Mouse (Mus musculus): ENCODE measurements at regions not wholly inside any gene's neighbourhood (a gene's known extent, or its start where the extent isn't known, plus 50 kb on each side); places are given as distances from the start of the nearest gene placed in this dataset.

DNA sequence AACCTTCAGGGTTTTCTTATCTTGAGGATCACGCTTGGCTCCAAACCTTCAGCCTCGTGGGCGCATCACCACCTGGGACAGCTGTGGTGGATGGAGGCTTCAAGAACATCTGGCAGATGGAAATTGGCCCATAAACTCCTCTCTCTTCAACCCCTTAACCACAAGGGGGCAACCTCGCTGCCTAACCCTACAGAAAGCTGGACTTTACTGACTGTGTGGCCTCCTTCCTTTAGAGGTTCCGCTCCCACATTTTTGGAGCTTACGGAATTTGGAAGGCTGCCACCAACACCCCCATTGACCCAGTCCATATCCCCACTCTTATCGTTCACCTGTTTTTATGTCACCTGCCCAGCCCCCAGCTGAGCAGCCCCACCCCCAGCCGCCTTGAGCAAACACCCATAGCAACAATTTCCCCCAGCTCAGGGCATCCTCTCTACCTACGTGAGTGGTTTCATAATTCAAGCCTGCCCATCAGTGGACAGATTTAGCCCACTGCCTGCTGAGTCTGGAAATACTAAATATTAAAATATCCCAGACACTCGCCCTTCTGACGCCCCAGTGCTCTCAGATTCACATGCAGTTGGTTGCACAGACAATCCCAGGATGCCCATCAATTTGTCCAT is 167.0 kb upstream of the Slc22a22 start:
- peak; percentile 14 for DNase-seq (ENCODE audit: low read depth, low spot score)
- 40% methylated on average over 11 of the region's 11 CpGs for WGBS

GRCm38 (mm10) chr15:57639115-57639514 is 161.7 kb upstream of the Slc22a22 start:
- WGBS = 71% methylated on average over 7 of the region's 7 CpGs
- no peak for DNase-seq (ENCODE audit: low read depth, low spot score)

GRCm38 (mm10) chr15:57633067-57633466 is 155.6 kb upstream of the Slc22a22 start:
- 74% methylated on average over 3 of the region's 3 CpGs for WGBS

GRCm38 (mm10) chr15:57632537-57632936 is 155.1 kb upstream of the Slc22a22 start:
- DNase-seq (ENCODE audit: low read depth, low spot score) = no peak
- 86% methylated on average over 8 of the region's 8 CpGs for WGBS

More at GRCm38 (mm10) chr15:57633067-57633466, 155.6 kb upstream of the Slc22a22 start:
- no peak for DNase-seq (ENCODE audit: low read depth, low spot score)

DNA sequence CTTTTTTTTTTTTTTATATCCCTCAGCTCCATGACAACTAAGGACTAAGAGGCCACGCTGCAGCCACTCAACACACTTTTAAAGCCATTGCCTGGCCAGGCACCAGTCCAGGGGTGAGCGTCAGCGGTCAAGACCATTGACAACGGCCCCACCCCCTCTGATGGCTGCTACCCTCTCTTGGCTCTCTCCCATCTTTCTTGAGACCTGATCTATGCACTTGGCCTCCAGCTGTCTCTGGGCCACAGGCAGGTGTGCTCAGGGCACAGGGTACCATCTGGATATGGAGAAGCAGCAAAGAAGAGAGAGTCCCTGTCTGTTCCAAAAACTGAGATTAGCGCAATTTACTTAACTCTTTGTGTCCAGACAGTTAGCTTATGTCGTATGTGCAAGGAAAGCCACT is 141.0 kb upstream of the Slc22a22 start:
- DNase-seq (ENCODE audit: low read depth, low spot score) = no peak
- WGBS = 77% methylated on average over 6 of the region's 6 CpGs

- no peak for DNase-seq (ENCODE audit: low read depth, low spot score)
- 38% methylated on average over 11 of the region's 11 CpGs for WGBS
These were observed 139.5 kb upstream of the Slc22a22 start for GRCm38 (mm10) chr15:57616880-57617391.

- 95% methylated on average over 2 of the region's 2 CpGs for WGBS
- no peak for DNase-seq (ENCODE audit: low read depth, low spot score)
These were observed 132.6 kb upstream of the Slc22a22 start for GRCm38 (mm10) chr15:57610006-57610405.

DNA sequence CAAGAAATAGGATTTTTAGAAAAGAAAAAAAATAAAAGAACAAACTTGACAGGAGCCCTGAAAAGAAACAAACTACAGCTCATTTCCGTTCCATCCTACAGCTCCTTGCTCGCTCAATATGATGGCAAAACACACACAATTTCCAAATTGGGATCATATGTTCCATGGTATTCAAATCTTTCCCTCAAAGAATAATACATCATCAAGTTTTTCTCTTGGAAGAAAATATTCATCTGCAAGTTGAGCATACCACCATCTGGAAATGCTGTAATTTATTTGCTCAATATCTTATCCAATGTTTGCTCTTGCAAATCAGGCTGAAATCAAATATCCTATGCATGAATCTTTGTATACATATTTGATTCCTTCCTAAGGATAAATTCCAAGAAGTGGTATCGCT is 131.1 kb upstream of the Slc22a22 start:
- DNase-seq (ENCODE audit: low read depth, low spot score) = no peak
- WGBS = 87% methylated on average over 3 of the region's 3 CpGs

- whole genome bisulfite sequencing = 14% methylated on average over 6 of the region's 6 CpGs
- DNase-seq (ENCODE audit: low read depth, low spot score) = peak; percentile 8
These were observed 123.1 kb upstream of the Slc22a22 start for GRCm38 (mm10) chr15:57600562-57600961.

- DNase-seq (ENCODE audit: low read depth, low spot score) = no peak
- WGBS = 71% methylated on average over 4 of the region's 4 CpGs
These were observed 116.0 kb upstream of the Slc22a22 start for GRCm38 (mm10) chr15:57593326-57594004.

GRCm38 (mm10) chr15:57590597-57591219 is 113.3 kb upstream of the Slc22a22 start:
- WGBS = 55% methylated on average over 7 of the region's 7 CpGs

DNA sequence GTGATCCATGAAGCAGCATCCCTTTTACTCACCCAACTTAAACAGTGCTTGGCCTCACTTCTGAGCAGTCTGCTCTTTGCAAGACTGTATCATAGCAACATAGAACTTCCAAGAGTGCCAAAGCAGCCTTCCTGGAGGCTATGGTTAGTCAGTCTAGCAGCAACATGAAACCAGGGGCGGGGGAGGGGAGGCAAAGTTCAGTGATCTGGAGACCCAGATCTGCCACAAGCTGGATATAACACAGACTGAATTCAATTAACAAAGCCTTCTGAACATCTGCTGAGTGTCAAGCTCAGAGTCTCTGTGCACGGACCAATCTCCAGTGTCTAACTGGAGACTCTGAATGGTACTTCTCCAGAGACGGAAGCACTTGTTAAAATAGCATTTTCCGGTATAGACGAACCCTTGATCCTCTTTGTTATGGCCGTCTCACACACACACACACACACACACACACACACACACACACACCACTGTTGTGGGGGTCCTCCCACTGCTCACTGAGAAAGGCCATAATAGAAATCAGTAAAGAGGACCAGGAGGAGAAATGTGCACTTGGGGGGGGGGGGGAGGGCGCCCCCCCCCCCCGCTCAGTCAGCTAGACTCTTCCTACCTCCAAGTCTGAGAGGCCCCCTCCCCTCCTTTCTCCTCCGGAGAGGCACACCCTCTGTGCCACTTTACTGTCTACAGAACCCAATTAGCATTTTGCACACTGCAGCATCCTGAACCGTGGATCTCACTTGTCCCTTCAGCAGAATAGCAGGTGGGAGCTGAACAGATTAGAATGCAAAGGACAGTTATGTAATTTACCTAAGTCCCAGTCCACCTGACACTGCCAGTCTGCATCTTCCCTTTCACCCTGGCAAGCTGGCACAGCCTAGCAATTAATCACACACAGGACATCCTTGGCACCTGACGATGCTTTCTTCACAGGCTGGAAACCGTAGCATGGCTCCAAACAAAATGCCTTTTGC is 112.3 kb upstream of the Slc22a22 start:
- 56% methylated on average over 11 of the region's 12 CpGs for WGBS
- no peak for DNase-seq (ENCODE audit: low read depth, low spot score)

More at GRCm38 (mm10) chr15:57590597-57591219, 113.3 kb upstream of the Slc22a22 start:
- no peak for DNase-seq (ENCODE audit: low read depth, low spot score)

- DNase-seq (ENCODE audit: low read depth, low spot score) = no peak
- 56% methylated on average over 1 of the region's 1 CpGs for WGBS
These were observed 108.0 kb upstream of the Slc22a22 start for GRCm38 (mm10) chr15:57585411-57585810.

GRCm38 (mm10) chr15:57584498-57584897 is 107.1 kb upstream of the Slc22a22 start:
- WGBS = 83% methylated on average over 11 of the region's 11 CpGs
- DNase-seq (ENCODE audit: low read depth, low spot score) = no peak

DNA sequence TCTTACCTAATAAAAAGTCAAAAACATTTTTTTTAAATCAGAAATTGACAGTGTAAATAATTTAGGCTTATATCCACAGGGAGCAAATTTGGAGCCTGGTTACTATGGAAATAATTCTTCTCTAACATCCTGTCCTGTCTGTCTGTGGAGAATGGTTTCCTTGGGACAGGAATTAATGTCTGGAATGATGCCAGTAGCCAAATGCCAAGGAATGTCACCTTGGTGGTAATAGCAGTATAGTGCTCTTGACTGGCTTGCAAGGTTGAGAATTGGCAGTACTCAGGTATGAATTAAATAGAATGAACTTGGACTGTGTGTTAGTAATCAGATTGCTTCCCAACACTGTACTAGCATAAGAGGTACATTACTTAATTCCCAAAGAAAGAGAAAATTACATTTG is 103.8 kb upstream of the Slc22a22 start:
- no peak for DNase-seq (ENCODE audit: low read depth, low spot score)

GRCm38 (mm10) chr15:57578794-57579193 is 101.4 kb upstream of the Slc22a22 start:
- no peak for DNase-seq (ENCODE audit: low read depth, low spot score)
- 46% methylated on average over 2 of the region's 2 CpGs for WGBS

GRCm38 (mm10) chr15:57574080-57574618 is 96.7 kb upstream of the Slc22a22 start:
- no peak for DNase-seq (ENCODE audit: low read depth, low spot score)
- WGBS = 42% methylated on average over 2 of the region's 2 CpGs

DNA sequence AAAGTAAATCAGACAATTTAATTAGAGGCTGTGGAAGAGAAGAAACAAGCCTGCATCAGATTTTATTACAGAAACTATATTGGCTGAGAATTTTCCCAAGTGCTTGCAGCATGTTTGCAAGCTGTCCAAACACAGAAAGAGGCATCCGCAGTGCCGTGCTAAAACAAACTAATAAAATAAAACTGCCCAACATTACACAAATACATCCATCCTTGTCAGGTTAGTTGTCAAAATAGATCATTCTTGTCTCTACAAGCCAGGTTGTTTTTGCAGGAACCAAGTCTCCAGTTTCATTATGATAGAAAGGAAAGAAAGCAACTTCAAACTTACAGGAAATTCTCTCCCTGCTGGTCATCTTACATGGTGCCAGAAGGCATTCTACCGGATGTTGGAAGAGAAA is 95.0 kb upstream of the Slc22a22 start:
- 9% methylated on average over 3 of the region's 3 CpGs for WGBS
- DNase-seq (ENCODE audit: low read depth, low spot score) = no peak

GRCm38 (mm10) chr15:57568006-57568630 is 90.7 kb upstream of the Slc22a22 start:
- WGBS = 69% methylated on average over 5 of the region's 5 CpGs
- DNase-seq (ENCODE audit: low read depth, low spot score) = no peak

Measured in large intestine, adult 2 months (tissue).